Mouse (Mus musculus) heart, embryonic 14.5 days (tissue): ENCODE results near the gene Sycp3. TPM values are rescaled to one million over a fixed set of nuclear protein-coding genes. Genes with fewer than 3 reads are reported as not detected.

ENCODE experiments used
- ATAC-seq: fragments of 200-750 bp; cut with Nextera tagmentation; 2 replicates; pipeline ENCODE4 v1.8.0; 2017; ENCODE audit warnings: low read depth, moderate TSS enrichment; ENCODE audit not compliant: insufficient number of reproducible peaks, insufficient read depth, low FRiP score
- H3K27ac ChIP-seq, 2 experiments: fragments of 200-500 bp in 1 of 2; fragments of 300-500 bp in 1 of 2; sonication (generic) in 1 of 2; replicated peaks in 1 of 2; 2 replicates each; pipeline ENCODE4 v1.5.1; 2012 to 2014; ENCODE audit warnings: low read depth in 2 of 2, low read length in 2 of 2, control low read depth in 1 of 2, mild to moderate bottlenecking in 1 of 2, mixed read lengths in 1 of 2; ENCODE audit not compliant: control insufficient read depth in 1 of 2, insufficient read depth in 1 of 2
- H3K27me3 ChIP-seq: fragments of 300-500 bp; sonication (generic); 2 replicates; pipeline ENCODE4 v1.6.1; 2014; ENCODE audit warnings: mild to moderate bottlenecking, low read length, control low read depth; ENCODE audit not compliant: control insufficient read depth, insufficient read depth
- H3K36me3 ChIP-seq: fragments of 300-500 bp; sonication (generic); 2 replicates; pipeline ENCODE4 v1.6.1; 2014; ENCODE audit warnings: mild to moderate bottlenecking, control low read depth, low read length, mixed read lengths; ENCODE audit not compliant: control insufficient read depth, insufficient read depth
- H3K4me1 ChIP-seq, 2 experiments: fragments of 200-500 bp in 1 of 2; fragments of 300-500 bp in 1 of 2; sonication (generic) in 1 of 2; 2 replicates each; pipeline ENCODE4 v1.6.1; 2012 to 2014; ENCODE audit warnings: low read length in 2 of 2, control low read depth in 1 of 2, mixed read lengths in 1 of 2; ENCODE audit not compliant: control insufficient read depth in 2 of 2, insufficient read depth in 2 of 2
- H3K4me2 ChIP-seq: fragments of 300-500 bp; sonication (generic); 2 replicates; pipeline ENCODE4 v1.6.1; 2014; ENCODE audit warnings: mild to moderate bottlenecking, low read length
- H3K4me3 ChIP-seq, 2 experiments: fragments of 200-500 bp in 1 of 2; fragments of 300-500 bp in 1 of 2; sonication (generic) in 1 of 2; 2 replicates each; pipeline ENCODE4 v1.5.1; 2012 to 2014; ENCODE audit warnings: low read length in 2 of 2, mild to moderate bottlenecking in 2 of 2, control low read depth in 1 of 2, low read depth in 1 of 2, moderate library complexity in 1 of 2; ENCODE audit not compliant: control insufficient read depth in 1 of 2, insufficient read depth in 1 of 2
- H3K9ac ChIP-seq: fragments of 300-500 bp; sonication (generic); 2 replicates; pipeline ENCODE4 v1.6.1; 2014; ENCODE audit warnings: mild to moderate bottlenecking, low read length
- H3K9me3 ChIP-seq: fragments of 300-500 bp; sonication (generic); 2 replicates; pipeline ENCODE4 v1.6.1; 2016; ENCODE audit warnings: low read length, control low read depth; ENCODE audit not compliant: control insufficient read depth
- WGBS: fragments of 180-500 bp; shearing (Covaris S2); extraction: QIAGEN DNeasy Blood & Tissue Kit; methylation state at CpG from one replicate; pipeline ENCODE4 v1.1.7; 2014; 5-methylcytosine and 5-hydroxymethylcytosine counted together
- polyA plus RNA-seq: library from polyadenylated mRNA; unstranded; fragments of >200 nt; fragmentation: Nextera tagmentation; extraction: Ambion mirVana; gene quantifications from 2 replicates; pipeline ENCODE4 v1.2.1, GENCODE M21; 2014

Gene Sycp3
- polyA plus RNA-seq, 1 experiment from 2014 or later = 0.36 TPM

DNA sequence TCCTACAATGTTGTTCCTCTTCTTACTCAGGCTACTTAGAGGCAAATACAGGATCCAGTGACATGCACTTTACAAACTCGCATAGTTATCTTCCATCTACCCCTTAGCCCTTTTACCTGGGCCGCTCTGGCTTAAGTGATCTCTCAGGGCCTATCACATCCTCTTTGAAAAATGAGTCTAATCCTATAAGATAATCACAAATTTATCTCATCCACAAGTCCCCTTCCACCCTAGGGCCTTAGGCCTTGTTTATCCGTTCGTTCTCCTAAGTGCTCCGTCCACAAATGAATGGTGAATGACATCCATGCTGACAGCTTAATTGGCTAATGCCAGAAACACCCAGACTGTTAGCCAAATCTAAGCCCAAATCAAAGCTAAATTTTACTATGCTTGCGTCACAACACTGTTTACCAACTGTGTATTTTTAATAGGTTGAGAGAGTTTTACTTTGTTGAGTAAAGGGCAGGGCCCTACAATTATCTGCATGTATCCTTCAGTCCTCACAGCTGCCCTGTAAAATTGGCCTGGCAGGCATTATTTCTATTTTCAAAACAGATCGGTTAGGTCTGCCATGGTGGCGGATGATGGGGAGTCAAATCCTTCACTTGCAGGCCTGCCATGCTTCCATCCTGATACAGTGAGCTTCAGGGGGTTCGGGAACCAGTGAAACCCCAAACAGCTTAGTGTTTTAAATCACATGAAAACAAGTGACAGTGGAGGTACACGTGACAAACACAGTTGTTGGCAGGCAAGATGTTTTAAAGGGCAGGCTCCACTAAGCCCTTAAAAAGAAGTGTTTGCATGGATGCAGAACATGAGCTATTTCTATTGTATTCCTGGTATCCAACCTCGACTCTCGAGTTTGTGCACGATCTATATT is 42.8 kb downstream of the Sycp3 start:
- H3K9me3 ChIP-seq = no peaks in the 10 kb centered on the region
- no peak for ATAC-seq
- H3K9ac ChIP-seq = no peak overlapping the region
- no peaks in the 10 kb centered on the region for H3K27me3 ChIP-seq
- H3K36me3 ChIP-seq = no peaks in the 10 kb centered on the region
- peak overlapping the region; percentile 66 for H3K4me2 ChIP-seq
- 52% methylated on average over 13 of the region's 13 CpGs for whole genome bisulfite sequencing
- H3K4me3 ChIP-seq = no peak overlapping the region
- H3K4me1 ChIP-seq = peaks cover 7 to 15% of the 10 kb centered on the region in 2 experiments
- peak overlapping the region in 1 of 2 experiments; percentile 11; a peak in 1 of 4 replicates for H3K27ac ChIP-seq

GRCm38 (mm10) chr10:88502919-88503318 is 43.5 kb downstream of the Sycp3 start:
- H3K9me3 ChIP-seq = no peaks in the 10 kb centered on the region
- no peak for ATAC-seq
- H3K36me3 ChIP-seq = no peaks in the 10 kb centered on the region
- H3K4me2 ChIP-seq = peak overlapping the region; percentile 66
- WGBS = 21% methylated on average over 4 of the region's 4 CpGs
- peaks cover 7 to 15% of the 10 kb centered on the region in 2 experiments for H3K4me1 ChIP-seq
- peak overlapping the region; percentile 56 to 69 for H3K4me3 ChIP-seq
- H3K27me3 ChIP-seq = no peaks in the 10 kb centered on the region
- peak overlapping the region; percentile 86 for H3K9ac ChIP-seq
- peak overlapping the region in 1 of 2 experiments; percentile 73; a peak in 1 of 4 replicates for H3K27ac ChIP-seq

- H3K36me3 ChIP-seq = no peaks in the 10 kb centered on the region
- no peaks in the 10 kb centered on the region for H3K27me3 ChIP-seq
- no peaks in the 10 kb centered on the region for H3K9me3 ChIP-seq
- WGBS = under 1% methylated on average over 68 of the region's 80 CpGs
- H3K4me3 ChIP-seq = peak within 1 kb of the TSS; percentile 56 to 69
- peaks cover 7 to 15% of the 10 kb centered on the region in 2 experiments for H3K4me1 ChIP-seq
- H3K9ac ChIP-seq = peak within 1 kb of the TSS; percentile 86
- H3K27ac ChIP-seq = peak within 1 kb of the TSS; percentile 19 to 73; a peak in 3 of 4 replicates
- ATAC-seq = peak; percentile 97
- H3K4me2 ChIP-seq = peak within 1 kb of the TSS; percentile 66
Measured at GRCm38 (mm10) chr10:88503421-88504314, 44.3 kb downstream of the Sycp3 start, which contains the start of gene Chpt1. Gene Chpt1, minus strand, starts transcription at chr10:88504073.

- peak overlapping the region; percentile 44; the same call in 1 of the 2 replicates for H3K9ac ChIP-seq
- no peaks in the 10 kb centered on the region for H3K9me3 ChIP-seq
- H3K36me3 ChIP-seq = no peaks in the 10 kb centered on the region
- no peak for ATAC-seq
- no peaks in the 10 kb centered on the region for H3K27me3 ChIP-seq
- peak overlapping the region in 1 of 2 experiments; percentile 69; a peak in 2 of 4 replicates for H3K4me3 ChIP-seq
- H3K27ac ChIP-seq = 0 out of 4 replicates have a peak overlapping the region, but pooled peaks of 1 of the 2 experiments have one; percentile 6
- H3K4me1 ChIP-seq = peaks cover 7 to 15% of the 10 kb centered on the region in 2 experiments
- 71% methylated on average over 3 of the region's 3 CpGs for WGBS
- peak overlapping the region; percentile 66 for H3K4me2 ChIP-seq
Measured at GRCm38 (mm10) chr10:88504481-88504880, 45.1 kb downstream of the Sycp3 start.

- WGBS = 70% methylated on average over 5 of the region's 5 CpGs
- no peak overlapping the region for H3K4me2 ChIP-seq
- ATAC-seq = no peak
- no peaks in the 10 kb centered on the region for H3K9me3 ChIP-seq
- no peaks in the 10 kb centered on the region for H3K36me3 ChIP-seq
- no peak overlapping the region for H3K4me3 ChIP-seq
- H3K4me1 ChIP-seq = peaks cover 7 to 15% of the 10 kb centered on the region in 2 experiments
- no peaks in the 10 kb centered on the region for H3K27me3 ChIP-seq
- no peak overlapping the region for H3K9ac ChIP-seq
- no peak overlapping the region for H3K27ac ChIP-seq
Measured at GRCm38 (mm10) chr10:88505256-88505655, 45.9 kb downstream of the Sycp3 start.

GRCm38 (mm10) chr10:88507691-88508143 is 48.3 kb downstream of the Sycp3 start:
- Histone ChIP-seq H3K4me1 (peaks cover 9 to 10% of the 10 kb centered on the region in 2 experiments), H3K9me3 (no peaks in the 10 kb centered on the region), H3K27ac (no peak overlapping the region), H3K4me3 (no peak overlapping the region), H3K36me3 (no peaks in the 10 kb centered on the region), H3K27me3 (no peaks in the 10 kb centered on the region), H3K9ac (no peak overlapping the region), H3K4me2 (no peak overlapping the region)
- WGBS = 64% methylated on average over 7 of the region's 7 CpGs
- ATAC-seq = no peak
